Mouse (Mus musculus) G1E (cell line): ENCODE results near the gene Hyal3.

Source experiments
- CTCF ChIP-seq: IDR thresholded peaks from 2 replicates; pipeline ENCODE4 v1.5.1; 2012; ENCODE audit warnings: low read depth, low read length, inconsistent platforms, mixed read lengths
- GATA1 ChIP-seq: IDR thresholded peaks from 2 replicates; pipeline ENCODE4 v1.6.1; 2012; ENCODE audit warnings: borderline replicate concordance, low read length, inconsistent platforms, mixed read lengths
- GATA2 ChIP-seq: IDR thresholded peaks from 2 replicates; pipeline ENCODE4 v1.6.1; 2012; ENCODE audit warnings: low read depth, low read length, inconsistent platforms, borderline replicate concordance
- POLR2AphosphoS5 ChIP-seq: IDR thresholded peaks from 2 replicates; pipeline ENCODE4 v1.6.1; 2012; ENCODE audit warnings: low read depth, low read length, inconsistent platforms; ENCODE audit not compliant: insufficient replicate concordance
- TAL1 ChIP-seq: conservative IDR thresholded peaks from 2 replicates; pipeline ENCODE4 v1.6.1; 2012; ENCODE audit warnings: low read depth, low read length, inconsistent platforms, mixed read lengths

- TF ChIP-seq CTCF = no peak
- TF ChIP-seq GATA1 = no peak
- no peak for TF ChIP-seq TAL1
- no peak for TF ChIP-seq POLR2AphosphoS5
- TF ChIP-seq GATA2 = no peak
These were observed 17.8 kb downstream of the Hyal3 start for GRCm38 (mm10) chr9:107598385-107598784.
